Mouse (Mus musculus) heart, postnatal 0 days (tissue): Measurements from ENCODE around the gene Trappc10. TPM values are rescaled to one million over a fixed set of nuclear protein-coding genes. Genes with fewer than 3 reads are reported as not detected.

ENCODE experiments used
- ATAC-seq: fragments of 200-750 bp; cut with Nextera tagmentation; 2 replicates; pipeline ENCODE4 v1.8.0; 2017; ENCODE audit warnings: low read depth, moderate number of reproducible peaks, moderate library complexity; ENCODE audit not compliant: insufficient read depth
- DNase-seq: peaks from one replicate; pipeline ENCODE4 v3.0.0-alpha.2; 2016; ENCODE audit warnings: low spot score
- H3K27ac ChIP-seq: fragments of 300-500 bp; sonication (generic); 2 replicates; pipeline ENCODE4 v1.5.1; 2014; ENCODE audit warnings: low read depth, mild to moderate bottlenecking
- H3K27me3 ChIP-seq: fragments of 300-500 bp; sonication (generic); 2 replicates; pipeline ENCODE4 v1.6.1; 2014; ENCODE audit warnings: low read length, mixed read lengths; ENCODE audit not compliant: control insufficient read depth, insufficient read depth
- H3K36me3 ChIP-seq: fragments of 300-500 bp; sonication (generic); replicated peaks from 2 replicates; pipeline ENCODE4 v1.6.1; 2014; ENCODE audit warnings: low read length, mixed read lengths; ENCODE audit not compliant: control insufficient read depth, insufficient read depth
- H3K4me1 ChIP-seq: fragments of 300-500 bp; sonication (generic); 2 replicates; pipeline ENCODE4 v1.6.1; 2014; ENCODE audit warnings: antibody characterized with exemption; ENCODE audit not compliant: control insufficient read depth, insufficient read depth
- H3K4me2 ChIP-seq: fragments of 300-500 bp; sonication (generic); 2 replicates; pipeline ENCODE4 v1.6.1; 2014; ENCODE audit warnings: low read depth, mild to moderate bottlenecking, low read length, moderate library complexity
- H3K4me3 ChIP-seq: fragments of 300-500 bp; sonication (generic); 2 replicates; pipeline ENCODE4 v1.5.1; 2014; ENCODE audit warnings: low read depth, low read length
- H3K9ac ChIP-seq: fragments of 300-500 bp; sonication (generic); replicated peaks from 2 replicates; pipeline ENCODE4 v1.6.1; 2014; ENCODE audit warnings: low read depth, low read length, mixed read lengths
- H3K9me3 ChIP-seq: fragments of 300-500 bp; sonication (generic); replicated peaks from 2 replicates; pipeline ENCODE4 v1.6.1; 2016; ENCODE audit warnings: low read length; ENCODE audit not compliant: control insufficient read depth
- CTCF ChIP-seq: IDR thresholded peaks from 2 replicates; pipeline ENCODE4 v1.5.1; 2016; ENCODE audit warnings: antibody characterized with exemption, control low read depth, low read depth
- EP300 ChIP-seq: IDR thresholded peaks from 2 replicates; pipeline ENCODE4 v1.6.1; 2016; ENCODE audit warnings: antibody characterized with exemption, low read depth
- WGBS: fragments of 180-500 bp; shearing (Covaris S2); extraction: QIAGEN DNeasy Blood & Tissue Kit; methylation state at CpG from one replicate; pipeline ENCODE4 v1.1.7; 2014; 5-methylcytosine and 5-hydroxymethylcytosine counted together
- polyA plus RNA-seq: library from polyadenylated mRNA; unstranded; fragments of >200 nt; fragmentation: Nextera tagmentation; extraction: Ambion mirVana; gene quantifications from 2 replicates; pipeline ENCODE4 v1.2.1, GENCODE M21; 2015
- total RNA-seq: library from RNA; depleted of rRNA; stranded (reverse); fragments of >200 nt; gene quantifications from 2 replicates; pipeline ENCODE4 v1.2.3, GENCODE M21; 2014; ENCODE audit warnings: low replicate concordance

Trappc10 gene
- total and polyA plus RNA-seq, 2 experiments from 2014 or later = 13.2 to 51.0 TPM

DNA sequence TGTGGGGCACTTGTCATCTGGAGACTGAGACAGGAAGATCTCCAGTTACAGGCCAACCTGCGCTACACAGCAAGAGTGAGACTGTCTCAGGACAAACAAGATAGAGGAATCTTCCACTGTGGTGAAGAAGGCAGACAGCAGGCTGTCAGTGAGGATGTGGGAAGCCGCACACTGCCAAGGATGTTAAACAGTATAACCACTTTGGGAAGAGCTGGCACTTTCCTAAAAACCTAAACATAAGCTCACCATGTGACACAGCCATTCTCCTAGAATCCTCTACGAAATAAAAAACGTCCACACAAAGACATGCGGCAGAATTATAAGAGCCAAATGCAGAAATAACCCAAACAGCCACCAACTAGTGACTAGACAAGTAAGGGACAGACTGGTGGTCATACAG lies 6.1 kb downstream of the Trappc10 start:
- Histone ChIP-seq H3K4me3 (no peak overlapping the region), H3K27me3 (no peaks in the 10 kb centered on the region), H3K9me3 (no peaks in the 10 kb centered on the region), H3K4me2 (no peak overlapping the region), H3K27ac (no peak overlapping the region), H3K36me3 (0 out of 2 replicates have a peak, but pooled peaks cover 5% of the 10 kb centered on the region), H3K9ac (no peak overlapping the region), H3K4me1 (peaks cover 5% of the 10 kb centered on the region; the same call in 1 of the 2 replicates)
- no peak for TF ChIP-seq CTCF
- no peak for TF ChIP-seq EP300
- DNase-seq (no peak), ATAC-seq (no peak)
- 92% methylated on average over 5 of the region's 5 CpGs for WGBS

DNA sequence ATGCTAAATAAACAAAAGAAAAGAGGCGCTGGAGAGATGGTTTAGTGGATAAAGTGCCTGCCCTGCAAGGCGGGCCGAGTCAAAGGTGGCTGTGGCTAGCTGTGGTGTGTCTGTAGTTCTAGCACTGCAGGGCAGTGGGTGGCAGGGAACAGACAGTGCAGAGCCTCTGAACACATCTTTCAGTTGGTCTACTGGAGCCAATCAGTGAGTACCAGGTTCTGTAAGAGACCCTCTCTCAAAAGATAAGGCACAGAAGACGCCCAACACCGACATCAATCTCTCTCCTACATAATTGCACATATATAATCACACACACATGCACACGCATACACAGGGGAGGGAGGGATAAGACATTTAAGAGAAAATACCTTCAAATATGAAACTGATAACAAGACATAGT lies 6.6 kb downstream of the Trappc10 start:
- H3K27ac ChIP-seq = no peak overlapping the region
- H3K4me2 ChIP-seq = no peak overlapping the region
- no peaks in the 10 kb centered on the region for H3K9me3 ChIP-seq
- TF ChIP-seq EP300 (no peak), CTCF (no peak)
- ATAC-seq = no peak
- H3K4me1 ChIP-seq = peaks cover under 1% of the 10 kb centered on the region; the same call in 1 of the 2 replicates
- DNase-seq = no peak
- no peak overlapping the region for H3K4me3 ChIP-seq
- H3K9ac ChIP-seq = no peak overlapping the region
- H3K36me3 ChIP-seq = 0 out of 2 replicates have a peak, but pooled peaks cover 5% of the 10 kb centered on the region
- H3K27me3 ChIP-seq = no peaks in the 10 kb centered on the region
- 83% methylated on average over 6 of the region's 6 CpGs for WGBS

DNA sequence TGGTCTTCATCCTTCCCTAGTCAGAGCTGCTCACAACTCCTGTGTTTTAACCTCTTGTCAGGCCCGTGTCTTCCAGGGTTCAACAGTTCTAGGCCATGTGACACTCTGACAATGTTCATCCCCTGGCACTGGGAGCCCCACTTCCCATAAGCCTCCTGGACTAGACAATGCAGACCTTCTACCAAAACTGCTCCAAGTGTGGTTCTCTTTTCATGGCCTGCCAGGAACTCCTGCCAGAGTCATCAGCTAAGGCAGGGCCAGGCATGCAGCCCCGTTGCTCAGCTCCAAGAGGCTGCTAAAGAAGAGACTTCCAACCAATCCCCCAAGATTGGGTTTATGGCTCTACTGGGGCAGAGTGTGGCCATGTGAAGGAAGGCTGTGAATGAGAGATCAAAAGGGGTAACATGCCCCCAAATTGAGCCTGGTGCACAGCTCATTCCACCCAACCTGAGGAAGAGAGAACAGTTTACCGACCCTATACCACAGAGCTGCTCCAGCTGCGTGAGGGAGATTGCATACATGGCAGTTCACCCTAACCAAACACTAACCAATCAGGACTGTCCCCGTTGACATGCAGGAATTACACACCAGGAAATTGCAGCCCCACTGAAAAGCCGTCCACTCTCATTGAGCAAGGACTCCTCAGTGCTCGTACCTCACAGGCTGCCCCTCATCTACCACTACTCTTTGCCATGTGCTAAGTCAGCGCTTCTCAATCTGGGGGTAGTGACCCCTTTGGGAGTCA lies 7.4 kb downstream of the Trappc10 start:
- 0 out of 2 replicates have a peak, but pooled peaks cover 5% of the 10 kb centered on the region for H3K36me3 ChIP-seq
- no peak for ATAC-seq
- no peak overlapping the region for H3K4me2 ChIP-seq
- H3K27me3 ChIP-seq = no peaks in the 10 kb centered on the region
- H3K9ac ChIP-seq = no peak overlapping the region
- 71% methylated on average over 8 of the region's 8 CpGs for WGBS
- no peaks in the 10 kb centered on the region for H3K9me3 ChIP-seq
- H3K4me1 ChIP-seq = no peaks in the 10 kb centered on the region
- H3K4me3 ChIP-seq = no peak overlapping the region
- TF ChIP-seq CTCF = no peak
- no peak for TF ChIP-seq EP300
- no peak for DNase-seq
- H3K27ac ChIP-seq = no peak overlapping the region

DNA sequence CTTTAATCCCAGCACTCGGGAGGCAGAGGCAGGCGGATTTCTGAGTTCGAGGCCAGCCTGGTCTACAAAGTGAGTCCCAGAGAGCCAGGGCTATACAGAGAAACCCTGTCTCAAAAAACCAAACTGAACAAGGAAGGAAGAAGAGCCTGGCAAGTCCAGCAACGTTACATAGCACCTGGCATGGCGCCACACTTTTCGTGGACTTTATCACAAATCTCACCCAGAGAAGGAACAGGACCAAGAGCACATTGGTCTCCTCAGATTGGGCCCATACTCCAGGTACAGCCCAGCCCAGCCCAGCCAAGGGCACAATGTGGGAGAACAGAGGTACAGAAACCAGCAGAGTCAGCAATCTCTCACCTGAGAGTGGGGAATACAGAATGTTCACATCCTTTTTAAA lies 10.7 kb downstream of the Trappc10 start:
- ATAC-seq (no peak), DNase-seq (no peak)
- Histone ChIP-seq H3K9ac (no peak overlapping the region), H3K4me3 (no peak overlapping the region), H3K4me2 (no peak overlapping the region), H3K36me3 (peaks cover 20% of the 10 kb centered on the region), H3K27ac (no peak overlapping the region), H3K4me1 (no peaks in the 10 kb centered on the region), H3K27me3 (no peaks in the 10 kb centered on the region), H3K9me3 (no peaks in the 10 kb centered on the region)
- TF ChIP-seq CTCF = no peak
- WGBS = 65% methylated on average over 6 of the region's 6 CpGs

DNA sequence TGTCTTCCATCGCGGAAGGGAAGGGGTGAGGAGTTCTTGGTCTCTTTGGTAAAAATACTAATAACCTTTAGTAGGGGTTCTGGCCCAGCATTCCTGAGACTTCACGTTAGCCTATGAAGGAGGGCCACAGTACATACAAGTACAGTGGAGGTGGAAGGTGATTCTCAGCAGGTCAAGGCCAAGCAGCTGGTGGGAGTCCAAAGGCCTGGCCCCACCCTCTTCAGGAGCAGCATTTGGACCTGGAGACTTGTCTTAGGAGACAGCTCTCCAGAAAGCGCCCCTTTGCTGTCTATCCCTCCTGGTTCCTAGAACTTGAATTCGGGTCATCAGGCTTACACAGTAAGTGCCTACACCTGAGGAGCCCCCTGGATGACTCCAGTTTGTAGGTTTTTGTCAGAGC lies 11.3 kb downstream of the Trappc10 start:
- TF ChIP-seq CTCF (no peak), EP300 (no peak)
- Histone ChIP-seq H3K9me3 (no peaks in the 10 kb centered on the region), H3K4me3 (no peak overlapping the region), H3K27me3 (no peaks in the 10 kb centered on the region), H3K9ac (no peak overlapping the region), H3K27ac (no peak overlapping the region), H3K4me2 (no peak overlapping the region), H3K4me1 (no peaks in the 10 kb centered on the region), H3K36me3 (peaks cover 20% of the 10 kb centered on the region)
- ATAC-seq (no peak), DNase-seq (no peak)
- 86% methylated on average over 5 of the region's 5 CpGs for WGBS
